Mouse (Mus musculus) limb, embryonic 13.5 days (tissue): ENCODE data around the gene Vps52. TPM values are rescaled to one million over a fixed set of nuclear protein-coding genes. Genes with fewer than 3 reads are reported as not detected.
A peak's percentile ranks its signal among the peaks of the same experiment; 100 is the strongest.

ENCODE experiments used
- ATAC-seq: fragments of 200-750 bp; cut with Nextera tagmentation; 2 replicates; pipeline ENCODE4 v1.8.0; 2017; ENCODE audit warnings: low read depth, moderate number of reproducible peaks, moderate TSS enrichment; ENCODE audit not compliant: low FRiP score
- H3K27ac ChIP-seq: fragments of 300-500 bp; sonication (generic); 2 replicates; pipeline ENCODE4 v1.5.1; 2015; ENCODE audit warnings: inconsistent platforms, mild to moderate bottlenecking, moderate library complexity
- H3K27me3 ChIP-seq: fragments of 300-500 bp; sonication (generic); 2 replicates; pipeline ENCODE4 v1.6.1; 2015; ENCODE audit warnings: mild to moderate bottlenecking, inconsistent platforms
- H3K36me3 ChIP-seq: fragments of 300-500 bp; sonication (generic); 2 replicates; pipeline ENCODE4 v1.6.1; 2015; ENCODE audit warnings: inconsistent platforms, mild to moderate bottlenecking, moderate library complexity
- H3K4me1 ChIP-seq: fragments of 300-500 bp; sonication (generic); 2 replicates; pipeline ENCODE4 v1.6.1; 2015; ENCODE audit warnings: inconsistent platforms
- H3K4me2 ChIP-seq: fragments of 300-500 bp; sonication (generic); replicated peaks from 2 replicates; pipeline ENCODE4 v1.6.1; 2015; ENCODE audit warnings: inconsistent platforms, mild to moderate bottlenecking, moderate library complexity
- H3K4me3 ChIP-seq: fragments of 300-500 bp; sonication (generic); 2 replicates; pipeline ENCODE4 v1.5.1; 2015; ENCODE audit warnings: moderate library complexity, mild to moderate bottlenecking, inconsistent platforms
- H3K9ac ChIP-seq: fragments of 300-500 bp; sonication (generic); 2 replicates; pipeline ENCODE4 v1.6.1; 2015; ENCODE audit warnings: mild to moderate bottlenecking, inconsistent platforms
- H3K9me3 ChIP-seq: fragments of 300-500 bp; sonication (generic); 2 replicates; pipeline ENCODE4 v1.6.1; 2016; ENCODE audit warnings: inconsistent platforms
- WGBS: fragments of 180-500 bp; shearing (Covaris S2); methylation state at CpG from one replicate; pipeline ENCODE4 v1.1.7; 2015; 5-methylcytosine and 5-hydroxymethylcytosine counted together
- polyA plus RNA-seq: library from polyadenylated mRNA; unstranded; fragments of >200 nt; fragmentation: Nextera tagmentation; extraction: Ambion mirVana; gene quantifications from 2 replicates; pipeline ENCODE4 v1.2.1, GENCODE M21; 2015

The Vps52 gene
- polyA plus RNA-seq, 1 experiment from 2014 or later, result 46.8 TPM

DNA sequence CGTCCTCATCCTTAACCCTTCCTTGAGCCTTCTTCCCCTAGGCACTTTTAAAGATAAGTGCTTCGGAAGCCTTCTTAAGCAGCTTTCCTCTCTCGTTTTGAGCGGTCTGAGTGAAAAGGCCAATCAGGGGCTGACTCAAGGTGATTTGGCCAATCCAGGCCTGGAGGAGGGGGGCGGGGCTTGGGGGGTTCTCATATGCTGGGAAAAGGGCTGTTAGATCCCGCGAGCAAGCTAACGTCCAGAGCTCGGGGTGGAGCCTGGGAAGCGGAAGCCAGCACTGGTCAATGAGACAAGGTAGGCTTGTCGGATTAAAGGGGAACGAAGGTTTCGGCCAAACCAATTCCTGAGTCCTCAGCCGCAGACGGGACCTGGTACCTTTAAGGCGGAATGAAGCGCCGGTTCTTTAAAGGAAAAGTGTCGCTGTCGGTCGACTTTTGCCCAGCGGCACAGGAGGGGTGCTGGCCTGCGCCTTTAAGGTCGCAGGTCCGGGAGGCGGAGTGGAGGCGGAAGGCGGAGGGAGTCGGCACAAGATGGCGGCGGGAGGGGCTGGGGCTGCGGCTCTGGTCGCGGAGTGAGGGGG, 39.9 kb upstream of the Vps52 start, which contains the start of the genes Tapbp and Zbtb22:
Gene Tapbp (plus strand): TSS at position 229 of the 580 bp plus-strand sequence.
Gene Zbtb22 (plus strand): TSS at position 234 of the 580 bp plus-strand sequence.
- peak; percentile 91 for ATAC-seq
- H3K9ac ChIP-seq, result peak within 1 kb of the TSS; percentile 63
- no peaks in the 10 kb centered on the region for H3K9me3 ChIP-seq
- H3K4me2 ChIP-seq, result peak within 1 kb of the TSS; percentile 68
- H3K27me3 ChIP-seq, result no peaks in the 10 kb centered on the region
- H3K36me3 ChIP-seq, result peaks cover 48% of the 10 kb centered on the region
- peak within 1 kb of the TSS; percentile 52 for H3K4me3 ChIP-seq
- peak within 1 kb of the TSS; percentile 72; the same call in 1 of the 2 replicates for H3K27ac ChIP-seq
- H3K4me1 ChIP-seq, result peaks cover 50% of the 10 kb centered on the region
- under 1% methylated on average over 34 of the region's 34 CpGs for WGBS

- Histone ChIP-seq H3K4me1 (peaks cover 46% of the 10 kb centered on the region), H3K36me3 (peaks cover 42% of the 10 kb centered on the region), H3K9ac (peak overlapping the region; percentile 63), H3K27ac (peak overlapping the region; percentile 72; the same call in 1 of the 2 replicates), H3K27me3 (no peaks in the 10 kb centered on the region), H3K9me3 (no peaks in the 10 kb centered on the region), H3K4me3 (peak overlapping the region; percentile 52), H3K4me2 (peak overlapping the region; percentile 68)
- WGBS, result under 1% methylated on average over 12 of the region's 20 CpGs
- peak; percentile 34 for ATAC-seq
Observed at GRCm38 (mm10) chr17:33916294-33916693, 39.3 kb upstream of the Vps52 start.

- ATAC-seq, result no peak
- Histone ChIP-seq H3K36me3 (peaks cover 35% of the 10 kb centered on the region), H3K9ac (peak overlapping the region; percentile 63), H3K4me3 (peak overlapping the region; percentile 52), H3K27me3 (no peaks in the 10 kb centered on the region), H3K4me1 (peaks cover 44% of the 10 kb centered on the region), H3K9me3 (no peaks in the 10 kb centered on the region), H3K27ac (no peak overlapping the region), H3K4me2 (peak overlapping the region; percentile 68)
- WGBS, result 75% methylated on average over 31 of the region's 31 CpGs
Observed at GRCm38 (mm10) chr17:33916847-33917655, 38.6 kb upstream of the Vps52 start.

DNA sequence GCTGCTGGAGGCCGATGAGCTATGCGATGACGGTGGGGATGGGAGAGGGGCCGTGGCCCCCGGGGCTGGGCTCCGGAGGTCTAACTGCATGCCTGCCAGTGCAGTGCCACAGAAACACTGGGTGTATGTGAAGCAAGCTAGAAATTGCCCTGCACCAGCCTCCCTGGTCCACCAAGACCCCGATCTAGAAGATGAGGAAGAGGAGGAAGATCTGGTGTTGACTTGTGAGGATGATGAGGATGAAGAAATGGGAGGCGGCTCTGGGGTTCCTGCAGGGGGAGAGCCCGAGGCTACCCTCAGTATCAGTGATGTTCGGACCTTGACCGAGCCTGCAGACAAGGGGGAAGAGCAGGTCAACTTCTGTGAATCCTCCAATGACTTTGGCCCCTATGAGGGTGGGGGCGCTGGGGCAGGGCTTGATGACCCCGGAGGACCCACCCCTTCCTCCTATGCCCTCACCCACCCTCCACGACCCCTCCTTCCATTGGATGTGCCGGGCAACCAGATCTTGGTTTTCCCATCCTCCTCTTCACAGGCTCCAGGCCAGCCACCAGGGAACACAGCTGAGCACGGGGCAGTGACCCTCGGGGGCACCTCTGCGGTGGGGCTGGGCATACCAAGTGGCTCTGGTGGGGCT, 37.8 kb upstream of the Vps52 start:
- Histone ChIP-seq H3K9me3 (no peaks in the 10 kb centered on the region), H3K4me1 (peaks cover 44% of the 10 kb centered on the region), H3K36me3 (peaks cover 29% of the 10 kb centered on the region), H3K4me2 (peak overlapping the region; percentile 68; the same call in 1 of the 2 replicates), H3K9ac (no peak overlapping the region), H3K4me3 (peak overlapping the region; percentile 65), H3K27me3 (no peaks in the 10 kb centered on the region), H3K27ac (no peak overlapping the region)
- 83% methylated on average over 18 of the region's 18 CpGs for WGBS
- ATAC-seq, result no peak

- Histone ChIP-seq H3K9ac (no peak overlapping the region), H3K4me2 (peak overlapping the region; percentile 99), H3K4me3 (peak overlapping the region; percentile 65), H3K27ac (no peak overlapping the region), H3K27me3 (no peaks in the 10 kb centered on the region), H3K9me3 (no peaks in the 10 kb centered on the region), H3K4me1 (peaks cover 44% of the 10 kb centered on the region), H3K36me3 (peaks cover 23% of the 10 kb centered on the region)
- no peak for ATAC-seq
- WGBS, result 64% methylated on average over 37 of the region's 37 CpGs
Observed at GRCm38 (mm10) chr17:33918293-33919203, 37.1 kb upstream of the Vps52 start.

DNA sequence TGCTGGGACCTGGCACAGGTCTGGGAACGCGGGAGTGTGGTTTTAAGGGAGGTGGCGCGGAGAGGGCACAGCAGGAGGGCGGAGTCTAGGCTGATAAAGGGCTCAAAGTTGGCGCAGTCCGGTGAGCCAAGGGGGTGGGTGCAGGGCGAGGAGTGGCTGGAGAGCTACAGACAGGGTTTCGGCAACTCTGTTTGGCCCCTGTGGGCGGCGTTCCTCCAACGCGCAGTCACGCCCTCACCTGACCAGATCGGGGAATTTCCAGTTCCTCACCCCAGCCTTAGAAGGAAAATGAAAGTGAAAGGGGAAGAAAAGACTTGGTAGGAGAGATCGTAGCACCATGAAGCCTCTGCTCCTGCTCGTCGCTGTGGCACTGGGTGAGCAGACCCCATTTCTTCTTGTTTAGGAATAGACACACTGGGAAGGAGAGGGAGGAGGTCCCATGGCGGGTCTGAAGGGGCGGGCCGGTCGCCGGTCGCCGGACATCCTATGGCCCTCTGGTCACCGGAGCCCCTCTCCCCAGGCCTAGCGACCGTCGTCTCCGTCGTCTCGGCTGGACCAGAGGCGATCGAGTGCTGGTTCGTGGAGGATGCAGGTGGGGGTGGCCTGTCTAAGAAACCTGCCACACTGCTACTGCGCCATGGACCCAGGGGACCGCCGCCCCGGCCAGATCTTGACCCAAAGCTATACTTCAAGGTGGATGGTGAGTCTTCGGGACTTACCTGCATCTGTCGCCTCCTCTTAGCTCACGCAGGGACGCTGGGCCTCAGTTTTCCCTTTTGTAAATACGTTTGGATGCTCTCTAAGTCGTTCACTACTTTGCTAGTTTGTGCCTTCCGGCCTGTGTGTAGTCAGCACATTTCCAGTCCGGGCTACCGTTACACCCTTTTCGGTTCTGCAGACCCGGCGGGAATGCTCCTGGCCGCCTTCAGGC, 36.0 kb upstream of the Vps52 start:
- Histone ChIP-seq H3K27ac (peak overlapping the region; percentile 77), H3K4me2 (peak overlapping the region; percentile 99), H3K9ac (peak overlapping the region; percentile 82), H3K9me3 (no peaks in the 10 kb centered on the region), H3K4me3 (peak overlapping the region; percentile 65), H3K4me1 (peaks cover 38% of the 10 kb centered on the region), H3K36me3 (peaks cover 12% of the 10 kb centered on the region), H3K27me3 (no peaks in the 10 kb centered on the region)
- under 1% methylated on average over 52 of the region's 52 CpGs for WGBS
- no peak for ATAC-seq

DNA sequence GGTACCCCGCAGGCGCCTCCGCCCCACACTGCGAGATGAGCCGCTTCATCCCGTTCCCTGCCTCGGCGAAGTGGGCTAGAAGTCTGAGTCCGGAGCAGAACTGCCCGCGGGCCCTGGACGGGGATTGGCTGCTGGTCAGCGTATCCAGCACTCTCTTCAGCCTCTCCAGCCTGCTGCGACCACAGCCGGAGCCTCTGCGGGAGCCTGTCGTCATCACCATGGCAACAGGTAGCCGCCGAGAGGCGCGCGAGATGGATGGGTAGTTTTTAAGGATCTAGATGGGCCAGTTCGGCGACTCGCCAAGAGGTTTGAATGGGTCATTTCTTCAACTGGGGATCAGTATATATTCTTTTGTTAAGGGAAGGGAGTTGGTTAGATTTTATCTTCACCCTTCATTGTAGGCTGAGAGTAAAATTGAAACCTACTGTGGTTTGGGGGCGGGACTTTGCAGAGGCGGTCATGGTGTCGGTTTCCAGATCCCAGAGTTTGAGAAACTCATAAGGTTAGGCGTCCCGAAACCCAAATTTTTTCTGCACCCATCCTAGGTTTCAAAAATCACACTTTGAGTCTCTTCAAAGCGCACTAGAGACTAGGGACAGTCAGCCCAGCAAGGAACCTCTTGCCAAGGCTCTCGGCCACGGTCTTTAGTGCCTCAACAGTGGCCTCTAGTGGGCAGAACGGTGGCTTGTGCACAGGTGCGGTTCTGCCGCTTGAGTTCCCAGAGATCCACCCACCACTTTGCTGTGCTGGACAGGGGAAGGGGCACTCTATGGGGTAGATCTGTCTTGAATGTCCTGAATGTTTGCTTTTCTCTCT, 35.1 kb upstream of the Vps52 start:
- 1% methylated on average over 36 of the region's 36 CpGs for WGBS
- Histone ChIP-seq H3K9me3 (no peaks in the 10 kb centered on the region), H3K36me3 (peaks cover 12% of the 10 kb centered on the region; the same call in 1 of the 2 replicates), H3K27ac (peak overlapping the region; percentile 77; the same call in 1 of the 2 replicates), H3K27me3 (no peaks in the 10 kb centered on the region), H3K4me3 (peak overlapping the region; percentile 65), H3K4me2 (peak overlapping the region; percentile 99), H3K9ac (peak overlapping the region; percentile 82), H3K4me1 (peaks cover 29% of the 10 kb centered on the region)
- peak; percentile 25 for ATAC-seq

GRCm38 (mm10) chr17:33921361-33921760, 34.3 kb upstream of the Vps52 start:
- Histone ChIP-seq H3K9ac (no peak overlapping the region), H3K27me3 (no peaks in the 10 kb centered on the region), H3K36me3 (peaks cover 21% of the 10 kb centered on the region; the same call in 1 of the 2 replicates), H3K4me1 (peaks cover 29% of the 10 kb centered on the region), H3K9me3 (no peaks in the 10 kb centered on the region), H3K4me2 (no peak overlapping the region), H3K27ac (no peak overlapping the region), H3K4me3 (no peak overlapping the region)
- 85% methylated on average over 7 of the region's 7 CpGs for WGBS
- ATAC-seq, result no peak

- Histone ChIP-seq H3K4me2 (no peak overlapping the region), H3K4me1 (peaks cover 18% of the 10 kb centered on the region), H3K4me3 (no peak overlapping the region), H3K9ac (no peak overlapping the region), H3K27me3 (no peaks in the 10 kb centered on the region), H3K9me3 (no peaks in the 10 kb centered on the region), H3K27ac (no peak overlapping the region), H3K36me3 (peaks cover 22% of the 10 kb centered on the region; the same call in 1 of the 2 replicates)
- 85% methylated on average over 10 of the region's 10 CpGs for WGBS
- no peak for ATAC-seq
Observed at GRCm38 (mm10) chr17:33924577-33925283, 30.9 kb upstream of the Vps52 start.
